Mouse (Mus musculus) heart, embryonic 11.5 days (tissue): ENCODE data around the gene Basp1. TPM values are rescaled to one million over a fixed set of nuclear protein-coding genes. Genes with fewer than 3 reads are reported as not detected.

Experiments
- polyA plus RNA-seq: library from polyadenylated mRNA; unstranded; fragments of >200 nt; fragmentation: Nextera tagmentation; extraction: Ambion mirVana; gene quantifications from 2 replicates; pipeline ENCODE4 v1.2.1, GENCODE M21; 2014

The Basp1 gene
- polyA plus RNA-seq, 1 experiment from 2014 or later, result 15.3 TPM

Other genes starting within 250 kb of the Basp1 start
- 11.5 and 15.4 TPM in 2 replicates for gene Myo10, start 208.8 kb upstream of the Basp1 start, polyA plus RNA-seq